Mouse (Mus musculus) megakaryocyte, embryonic 14.5 days (primary cell): Measurements from ENCODE around the gene Eef1akmt3.

ENCODE experiments used
- FLI1 ChIP-seq: IDR thresholded peaks from 2 replicates; pipeline ENCODE4 v1.6.1; 2012; ENCODE audit warnings: low read length, inconsistent platforms, mixed read lengths
- GATA1 ChIP-seq: IDR thresholded peaks from 3 replicates; pipeline ENCODE4 v1.6.1; 2012; ENCODE audit warnings: mixed read lengths, low read length, inconsistent platforms, borderline replicate concordance

DNA sequence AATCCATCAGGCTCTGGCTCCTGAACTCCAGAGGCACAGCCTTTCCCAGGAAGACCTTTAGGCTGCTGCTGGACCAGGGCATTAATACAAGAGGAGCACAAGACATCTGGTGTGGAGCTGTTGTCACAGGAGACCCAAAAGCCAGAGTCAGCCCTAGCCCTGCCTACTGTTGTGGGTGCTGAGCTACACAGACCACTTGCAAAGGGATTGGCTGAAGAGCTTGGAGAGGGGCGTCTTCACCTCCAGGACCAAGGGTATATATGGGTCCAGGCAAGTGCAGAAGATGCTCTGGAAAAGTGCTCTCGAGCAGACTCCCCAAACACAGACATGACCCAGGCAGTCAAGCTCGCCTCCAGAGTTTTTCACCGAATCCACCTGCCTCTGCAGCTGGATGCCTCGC, 6.6 kb upstream of the Eef1akmt3 start, which contains the start of gene Cyp27b1:
- TF ChIP-seq GATA1 (no peak), FLI1 (no peak)
